Mouse (Mus musculus): ENCODE measurements around the gene Ugt1a8.
"Not testable (repeated sequence)": the region's sequence is repeated elsewhere in the genome, so short reads cannot be mapped to it uniquely, and the experiment has no call there.

Gene Ugt1a8

DNA sequence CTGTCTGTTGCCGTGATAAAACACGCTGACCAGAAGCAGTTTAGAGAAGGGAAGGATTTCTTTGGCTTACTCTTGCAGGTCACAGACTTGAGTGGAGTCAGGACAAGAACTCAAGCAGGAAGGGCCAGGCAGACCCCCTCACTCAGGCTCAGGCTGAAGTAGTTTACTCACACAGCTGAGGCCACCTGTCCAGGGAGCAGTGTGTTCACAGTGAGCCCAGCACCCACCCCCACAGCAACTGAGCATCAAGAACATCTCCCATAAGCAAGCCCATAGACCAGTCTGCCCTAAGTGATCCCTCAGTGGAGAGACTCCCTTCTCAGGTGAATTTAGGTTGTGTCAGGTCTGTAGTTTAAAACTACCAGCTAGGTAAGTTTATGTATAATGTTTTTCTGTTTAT lies 22.0 kb downstream of the Ugt1a8 start:
- not testable (repeated sequence) for DNase-seq

DNA sequence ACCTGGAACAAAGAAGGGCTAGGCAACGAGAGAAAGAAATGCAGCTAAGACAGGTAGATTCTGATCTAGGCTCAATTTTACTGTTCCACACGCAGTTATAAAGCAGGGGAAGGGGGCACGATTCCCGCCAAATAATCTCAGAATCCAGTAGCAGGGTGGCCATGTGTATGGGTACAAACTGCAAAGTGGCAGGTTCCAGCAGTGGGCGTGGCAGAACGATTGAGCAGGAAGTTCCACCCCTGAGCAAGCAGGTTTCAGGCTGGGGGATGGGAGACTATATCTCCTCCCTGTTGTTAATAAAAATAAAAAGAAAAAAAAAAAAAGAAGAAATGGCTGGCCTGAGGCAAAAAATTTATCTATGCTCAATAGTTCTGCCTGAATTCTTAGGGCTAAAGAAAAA lies 25.2 kb downstream of the Ugt1a8 start:
- not testable (repeated sequence) for DNase-seq

DNA sequence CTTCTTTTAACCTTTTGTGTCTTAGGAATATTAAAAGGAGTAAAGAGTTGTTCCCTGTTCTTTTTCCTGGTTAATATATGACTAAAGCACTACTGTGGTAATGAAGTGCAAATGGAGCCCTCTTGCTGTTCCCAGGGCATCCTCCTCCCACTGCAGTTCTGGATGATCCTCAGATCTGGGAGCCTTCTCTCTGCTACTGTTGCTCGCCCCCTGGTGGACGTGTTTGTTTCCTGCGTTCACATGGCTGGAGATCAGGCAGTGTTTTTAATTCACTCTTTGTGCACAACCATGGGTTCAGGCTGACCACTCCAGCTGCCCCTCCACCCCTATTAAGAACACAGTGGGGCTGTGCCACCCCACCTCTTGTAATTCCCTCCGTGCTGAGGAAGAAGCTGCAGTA lies 32.9 kb downstream of the Ugt1a8 start:
- not testable (repeated sequence) for DNase-seq

DNA sequence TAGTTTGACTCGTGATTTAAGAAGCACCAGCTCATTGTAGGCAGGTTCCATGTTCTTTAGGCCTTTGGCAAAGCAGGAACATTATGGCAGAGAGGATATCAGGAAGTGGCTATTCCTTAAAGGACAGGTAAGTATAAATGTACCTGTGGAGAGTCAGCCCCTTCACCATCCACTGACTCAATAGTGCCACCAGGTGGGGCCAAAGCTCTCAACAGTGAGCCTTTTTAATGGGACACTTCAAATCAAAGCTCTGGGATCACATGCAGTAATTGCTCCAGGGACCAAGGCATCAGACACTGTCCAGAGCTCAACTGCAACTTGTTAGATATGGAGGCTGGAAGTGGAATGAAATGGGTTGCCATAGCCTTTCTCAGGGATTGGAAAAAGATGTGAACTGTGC lies 33.9 kb downstream of the Ugt1a8 start:
- not testable (repeated sequence) for DNase-seq

DNA sequence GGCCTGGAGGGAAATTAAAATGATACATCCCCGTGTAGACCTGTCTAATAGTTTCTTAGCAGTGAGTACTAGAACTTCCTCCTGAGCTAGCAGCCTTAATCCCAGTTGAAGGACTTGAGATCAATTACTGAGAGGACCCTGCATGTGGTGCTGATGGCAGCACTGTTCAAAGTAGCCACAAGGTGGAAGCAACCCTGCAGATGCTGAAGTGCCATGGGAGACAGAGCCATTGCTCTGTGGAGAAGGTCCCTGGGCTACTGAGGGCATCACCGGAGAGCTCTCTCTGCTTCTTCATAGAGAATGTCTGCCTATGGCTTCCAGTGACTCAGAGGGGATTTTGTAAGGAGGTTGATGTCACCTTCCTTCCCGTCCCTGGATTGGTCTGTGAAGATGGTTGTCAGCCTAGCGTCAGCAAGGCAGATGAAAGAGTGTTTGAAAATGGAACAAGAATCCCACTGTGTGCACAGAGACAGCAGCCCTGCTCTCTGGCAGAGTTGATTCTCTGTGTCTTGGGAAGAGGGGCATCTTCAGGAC lies 38.3 kb downstream of the Ugt1a8 start:
- not testable (repeated sequence) for DNase-seq

DNA sequence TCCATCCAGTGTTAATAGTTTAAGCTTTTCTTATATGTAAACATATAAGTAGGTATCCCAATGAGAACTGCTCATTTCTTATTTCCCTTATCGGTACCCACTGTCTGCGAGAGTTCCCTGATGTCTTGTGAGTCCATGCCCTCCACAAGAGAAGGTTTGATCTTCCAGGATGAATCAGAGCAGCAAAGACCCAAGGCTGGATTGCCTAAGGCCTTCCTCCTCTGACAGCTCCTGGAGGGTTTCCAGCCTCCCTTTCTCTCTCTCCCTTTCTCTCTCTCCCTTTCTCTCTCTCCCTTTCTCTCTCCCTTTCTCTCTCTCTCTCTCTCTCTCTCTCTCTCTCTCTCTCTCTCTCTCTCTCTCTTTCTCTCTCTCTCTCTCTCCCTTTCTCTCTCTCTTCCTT lies 41.5 kb downstream of the Ugt1a8 start:
- DNase-seq = not testable (repeated sequence)

DNA sequence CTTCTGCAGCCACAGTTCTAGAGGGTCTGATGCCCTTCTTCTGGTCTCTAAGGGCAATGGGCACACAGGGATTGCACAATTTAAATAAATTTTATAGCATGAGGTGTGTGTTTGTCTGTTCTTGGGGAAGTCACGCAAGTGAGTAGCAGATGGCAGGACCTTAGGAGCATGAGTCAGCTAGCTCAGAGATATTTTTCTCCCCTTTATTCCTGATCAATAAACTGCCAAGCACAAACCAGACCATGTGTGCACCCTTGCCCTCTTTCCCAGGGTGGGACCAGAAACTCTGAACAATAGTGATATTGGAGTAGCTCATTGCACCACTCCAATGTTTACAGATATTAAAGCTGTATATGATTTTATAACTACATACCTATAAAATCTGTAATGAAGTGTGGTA lies 42.6 kb downstream of the Ugt1a8 start:
- not testable (repeated sequence) for DNase-seq

DNA sequence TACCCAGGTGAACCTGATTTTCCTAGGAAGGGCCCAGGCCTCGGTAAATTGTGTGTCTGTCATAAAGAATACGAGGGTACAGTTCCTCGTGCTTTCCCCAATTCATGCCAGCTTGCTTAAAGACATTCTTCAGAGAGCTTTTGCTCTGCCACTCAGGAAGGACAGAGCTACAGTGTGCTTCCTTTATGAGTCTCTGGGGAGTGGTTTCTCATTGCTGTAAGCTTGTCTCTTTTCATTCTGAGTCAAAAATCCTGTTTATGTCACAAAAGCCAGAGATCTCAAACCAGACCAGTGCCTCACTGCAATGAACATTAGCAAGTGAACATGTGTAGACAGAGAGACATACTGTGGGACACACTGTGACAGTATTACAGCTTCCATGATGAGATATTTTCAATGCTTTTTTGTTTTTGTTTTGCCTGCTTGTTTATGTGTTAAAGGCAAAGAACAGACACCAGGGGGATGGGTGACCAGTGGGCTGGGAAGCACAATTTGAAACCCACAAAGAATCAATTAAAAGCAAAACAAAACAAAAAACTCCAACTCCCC lies 46.4 kb downstream of the Ugt1a8 start:
- DNase-seq = no peak

DNA sequence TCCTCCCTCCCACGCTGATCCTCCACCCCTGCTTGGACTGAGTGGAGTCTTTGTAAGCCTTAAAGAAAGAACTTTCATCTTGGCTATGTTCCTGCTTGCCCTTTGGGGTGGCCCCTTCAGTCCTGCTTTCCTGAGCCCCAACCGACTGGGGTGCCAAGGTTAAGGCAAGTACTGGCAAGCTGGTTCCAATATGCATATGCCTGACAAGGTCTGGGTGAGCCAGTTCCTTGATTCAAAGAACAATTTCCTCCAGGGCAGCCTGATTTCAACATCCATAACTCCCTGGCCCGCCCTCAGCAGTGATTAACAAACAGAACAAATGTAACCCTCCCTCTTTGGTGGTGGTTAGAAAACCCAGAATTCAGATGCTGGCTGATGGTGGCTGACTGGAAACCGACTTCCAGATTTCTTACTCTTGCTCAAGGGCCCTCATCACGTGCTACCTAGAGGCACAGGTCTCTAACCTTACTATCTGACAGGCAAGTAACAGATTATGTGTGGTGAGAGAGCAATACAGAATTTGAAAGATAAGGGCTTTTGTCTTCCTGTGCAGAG lies 46.9 kb downstream of the Ugt1a8 start, which contains the start of gene Ugt1a6a:
Gene Ugt1a6a, plus strand, starts transcription at position 353 of the 555 bp plus-strand sequence.
- DNase-seq = not testable (repeated sequence)

DNA sequence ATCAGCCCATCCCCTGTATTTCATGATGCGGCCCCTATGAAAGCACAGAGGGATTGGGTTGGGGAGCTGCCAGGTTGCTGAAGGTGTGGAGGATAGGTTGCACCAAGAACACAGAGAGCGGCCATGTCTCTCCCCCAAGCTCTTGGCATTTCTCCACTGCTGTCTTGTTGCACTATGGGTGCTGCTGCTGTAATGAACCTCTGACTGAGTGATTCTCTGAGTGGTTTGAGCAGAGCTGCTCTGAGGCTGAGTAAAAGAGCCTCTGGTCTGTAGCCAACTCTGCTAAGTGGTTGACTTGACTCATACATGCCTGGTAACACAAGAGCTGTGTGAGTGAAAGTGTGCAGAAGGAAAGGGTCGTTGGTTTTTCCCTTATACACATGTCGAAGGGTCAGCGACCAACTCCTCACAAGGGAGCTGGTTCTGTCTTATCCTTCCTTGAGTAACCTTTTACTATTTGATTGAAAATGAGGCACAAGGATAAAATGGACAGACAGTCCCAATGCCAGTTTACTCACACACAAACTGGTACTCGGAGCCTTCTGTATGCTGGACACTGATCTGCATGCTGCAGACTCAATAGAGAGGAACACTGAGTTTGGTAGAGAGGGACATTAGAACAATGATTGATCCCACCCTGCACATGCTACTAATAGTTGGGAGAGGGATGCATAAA lies 47.8 kb downstream of the Ugt1a8 start:
- DNase-seq = not testable (repeated sequence)

DNA sequence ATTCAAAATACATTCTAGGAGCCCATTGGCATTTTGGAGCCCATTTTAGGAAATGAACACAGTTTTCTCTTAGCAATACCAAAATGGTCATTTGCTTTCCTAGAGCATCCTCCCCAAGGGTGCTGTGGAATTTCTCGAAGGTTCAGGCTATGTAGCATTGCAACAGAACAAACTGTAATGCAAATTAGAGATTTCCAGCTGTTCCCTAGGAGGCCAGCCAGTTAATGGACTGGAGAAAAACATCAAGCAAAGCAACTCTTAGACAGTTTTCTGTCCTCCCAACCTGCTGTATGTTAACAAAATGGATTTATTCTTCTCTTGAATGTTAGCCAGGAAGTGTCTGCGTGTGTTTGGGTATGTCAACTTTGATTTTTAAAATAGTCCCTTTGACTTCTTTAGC lies 49.0 kb downstream of the Ugt1a8 start:
- DNase-seq = no peak

DNA sequence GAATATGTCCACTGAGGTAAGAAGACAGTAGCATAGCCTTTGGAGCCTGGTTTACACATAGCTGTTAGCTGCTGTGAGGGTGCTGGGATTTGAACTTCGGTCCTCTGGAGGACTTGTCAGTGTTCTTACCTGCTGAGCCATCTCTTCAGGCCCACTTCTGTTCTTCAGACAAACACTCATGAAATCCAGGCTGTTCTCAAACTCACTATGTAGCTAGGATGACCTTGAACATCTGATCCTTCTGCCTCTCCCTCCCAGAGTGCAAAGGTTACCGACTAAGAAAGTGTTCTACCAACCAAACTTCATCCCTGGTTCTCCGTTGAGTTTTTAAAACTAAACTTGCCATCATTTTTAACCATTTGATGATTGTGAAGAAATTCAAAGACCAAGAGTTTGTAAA lies 49.7 kb downstream of the Ugt1a8 start:
- no peak for DNase-seq

DNA sequence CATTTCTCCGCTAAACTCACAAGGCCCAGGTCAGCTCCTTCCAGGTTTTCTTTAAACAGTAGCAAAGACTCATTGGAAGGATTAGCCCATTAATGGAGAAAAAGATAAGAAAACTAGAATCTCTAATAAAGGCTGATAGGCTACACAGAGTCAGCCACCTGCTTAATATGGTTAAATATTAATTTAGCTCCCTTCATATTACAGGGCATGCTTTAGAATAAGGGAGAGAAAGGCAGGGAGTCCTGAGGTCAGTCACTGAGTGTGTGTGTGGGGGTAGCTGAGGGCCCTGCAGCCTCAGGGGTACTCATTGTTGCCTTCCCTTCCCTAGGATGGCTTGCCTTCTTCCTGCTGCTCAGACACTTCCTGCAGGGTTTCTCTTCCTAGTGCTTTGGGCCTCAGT lies 50.5 kb downstream of the Ugt1a8 start:
- DNase-seq = no peak

DNA sequence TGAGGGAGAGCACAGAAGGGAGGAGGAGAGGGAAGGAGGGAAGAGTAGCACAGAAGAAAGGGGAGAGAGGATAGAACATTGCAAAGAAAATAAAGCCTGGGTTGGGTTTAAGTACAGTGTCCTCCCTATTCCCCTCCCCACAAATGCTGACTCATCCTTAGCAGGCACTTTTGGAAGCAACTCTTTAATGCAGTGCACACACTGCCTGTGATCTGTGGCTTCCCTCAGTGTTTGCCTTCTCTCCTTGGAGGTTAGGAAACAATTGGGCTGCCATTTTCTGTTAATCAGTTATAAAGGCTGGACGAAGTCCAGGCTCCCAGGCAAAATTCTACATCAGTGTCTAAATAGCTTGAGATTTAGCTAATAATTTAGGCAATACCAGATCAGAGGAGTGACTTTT lies 52.9 kb downstream of the Ugt1a8 start:
- not testable (repeated sequence) for DNase-seq

DNA sequence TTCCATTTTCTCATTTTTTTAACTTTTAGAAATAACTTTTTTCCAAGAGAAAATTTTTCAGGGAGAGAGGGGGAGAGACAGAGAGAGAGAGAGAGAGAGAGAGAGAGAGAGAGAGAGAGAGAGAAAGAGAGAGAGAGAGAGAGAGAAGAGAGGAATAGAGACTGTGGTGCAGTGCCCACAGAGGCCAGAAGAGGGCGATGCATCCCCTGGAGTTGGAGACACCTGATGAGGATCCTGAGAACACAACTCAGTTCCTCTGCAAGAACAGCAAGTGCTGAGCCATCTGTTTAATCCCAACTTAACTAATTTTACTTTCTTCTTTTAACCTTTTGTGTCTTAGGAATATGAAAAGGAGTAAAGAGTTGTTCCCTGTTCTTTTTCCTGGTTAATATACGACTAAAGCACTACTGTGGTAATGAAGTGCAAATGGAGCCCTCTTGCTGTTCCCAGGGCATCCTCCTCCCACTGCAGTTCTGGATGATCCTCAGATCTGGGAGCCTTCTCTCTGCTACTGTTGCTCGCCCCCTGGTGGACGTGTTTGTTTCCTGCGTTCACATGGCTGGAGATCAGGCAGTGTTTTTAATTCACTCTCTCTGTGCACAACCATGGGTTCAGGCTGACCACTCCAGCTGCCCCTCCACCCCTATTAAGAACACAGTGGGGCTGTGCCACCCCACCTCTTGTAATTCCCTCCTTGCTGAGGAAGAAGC lies 56.5 kb downstream of the Ugt1a8 start:
- DNase-seq = peak; percentile 20

DNA sequence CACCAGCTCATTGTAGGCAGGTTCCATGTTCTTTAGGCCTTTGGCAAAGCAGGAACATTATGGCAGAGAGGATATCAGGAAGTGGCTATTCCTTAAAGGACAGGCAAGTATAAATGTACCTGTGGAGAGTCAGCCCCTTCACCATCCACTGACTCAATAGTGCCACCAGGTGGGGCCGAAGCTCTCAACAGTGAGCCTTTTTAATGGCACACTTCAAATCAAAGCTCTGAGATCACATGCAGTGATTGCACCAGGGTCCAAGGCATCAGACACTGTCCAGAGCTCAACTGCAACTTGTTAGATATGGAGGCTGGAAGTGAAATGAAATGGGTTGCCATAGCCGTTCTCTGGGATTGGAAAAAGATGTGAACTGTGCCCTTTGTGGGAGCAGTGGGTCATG lies 57.7 kb downstream of the Ugt1a8 start:
- DNase-seq = not testable (repeated sequence)

DNA sequence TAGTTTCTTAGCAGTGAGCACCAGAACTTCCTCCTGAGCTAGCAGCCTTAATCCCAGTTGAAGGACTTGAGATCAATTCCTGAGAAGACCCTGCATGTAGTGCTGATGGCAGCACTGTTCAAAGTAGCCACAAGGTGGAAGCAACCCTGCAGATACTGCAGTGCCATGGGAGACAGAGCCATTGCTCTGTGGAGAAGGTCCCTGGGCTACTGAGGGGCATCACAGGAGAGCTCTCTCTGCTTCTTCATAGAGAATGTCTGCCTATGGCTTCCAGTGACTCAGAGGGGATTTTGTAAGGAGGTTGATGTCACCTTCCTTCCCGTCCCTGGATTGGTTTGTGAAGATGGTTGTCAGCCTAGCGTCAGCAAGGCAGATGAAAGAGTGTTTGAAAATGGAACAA lies 62.5 kb downstream of the Ugt1a8 start:
- DNase-seq = not testable (repeated sequence)

DNA sequence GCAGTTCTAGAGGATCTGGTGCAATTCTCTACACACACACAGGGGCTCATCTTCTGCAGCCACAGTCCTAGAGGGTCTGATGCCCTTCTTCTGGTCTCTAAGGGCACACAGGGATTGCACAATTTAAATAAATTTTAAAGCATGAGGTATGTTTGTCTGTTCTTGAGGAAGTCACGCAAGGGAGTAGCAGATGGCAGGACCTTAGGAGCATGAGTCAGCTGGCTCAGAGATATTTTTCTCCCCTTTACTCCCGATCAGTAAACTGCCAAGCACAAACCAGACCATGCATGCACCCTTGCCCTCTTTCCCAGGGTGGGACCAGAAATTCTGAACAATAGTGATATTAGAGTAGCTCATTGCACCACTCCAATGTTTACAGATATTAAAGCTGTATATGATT lies 70.8 kb downstream of the Ugt1a8 start:
- DNase-seq = peak; percentile 11

DNA sequence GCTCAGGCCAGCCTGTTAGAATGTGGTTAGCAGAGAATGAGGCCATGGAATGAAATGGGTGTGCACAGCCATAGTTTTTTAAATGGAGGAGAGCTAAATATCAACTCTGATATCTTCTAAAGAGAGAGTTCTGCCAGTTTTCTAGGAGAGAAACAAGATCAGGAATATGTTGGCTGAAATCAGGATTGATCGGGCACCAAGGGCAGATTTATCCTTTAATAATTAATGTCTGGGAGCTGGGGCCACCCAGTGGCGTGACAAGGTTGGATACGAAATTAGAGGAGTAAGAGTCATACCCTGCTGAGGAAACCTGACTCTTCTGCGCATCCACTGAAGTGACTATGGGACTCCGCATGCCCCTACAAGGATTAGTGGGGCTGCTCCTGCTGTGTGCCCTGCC lies 78.1 kb downstream of the Ugt1a8 start, which contains the start of gene Ugt1a5:
Gene Ugt1a5, plus strand, starts transcription at position 302 of the 400 bp plus-strand sequence.
- no peak for DNase-seq

DNA sequence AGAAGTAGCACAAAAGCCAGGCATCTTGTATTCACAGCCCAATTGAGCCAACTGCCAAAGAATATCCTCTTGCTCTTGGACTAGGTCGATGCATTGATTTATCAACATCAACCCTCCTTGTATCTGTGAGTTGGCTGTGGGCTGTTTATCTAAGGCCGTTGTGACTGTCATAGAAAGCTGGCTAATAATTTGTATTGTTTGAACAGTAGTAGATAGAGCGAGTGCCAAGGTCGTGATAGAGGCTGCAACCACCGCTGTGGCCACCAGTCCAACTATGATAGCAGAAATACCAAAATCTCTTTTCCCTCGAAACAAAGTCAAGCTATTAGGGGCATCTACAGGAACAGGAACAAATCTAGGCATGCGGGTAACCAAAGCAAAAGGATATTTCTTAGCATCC lies 84.6 kb downstream of the Ugt1a8 start:
- not testable (repeated sequence) for DNase-seq

DNA sequence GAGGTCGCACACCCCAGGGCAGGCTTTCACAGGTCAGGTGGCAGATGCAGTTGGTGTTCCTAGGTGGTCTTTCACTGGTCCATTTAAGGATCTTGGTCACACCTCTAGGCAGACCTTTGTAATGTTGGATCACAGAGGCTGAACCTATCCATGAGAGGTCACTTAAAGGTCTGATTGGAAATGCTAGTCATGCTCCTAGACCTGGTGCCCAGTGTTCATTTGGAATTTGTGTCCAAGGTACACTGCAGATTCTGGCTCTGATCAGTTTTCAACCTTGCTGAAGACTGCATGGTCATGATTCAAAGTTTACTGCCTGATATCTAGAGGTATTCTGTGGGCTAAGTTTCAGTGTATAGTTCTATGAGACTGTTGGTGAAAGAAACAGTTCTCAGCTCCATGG lies 92.0 kb downstream of the Ugt1a8 start:
- DNase-seq = no peak

DNA sequence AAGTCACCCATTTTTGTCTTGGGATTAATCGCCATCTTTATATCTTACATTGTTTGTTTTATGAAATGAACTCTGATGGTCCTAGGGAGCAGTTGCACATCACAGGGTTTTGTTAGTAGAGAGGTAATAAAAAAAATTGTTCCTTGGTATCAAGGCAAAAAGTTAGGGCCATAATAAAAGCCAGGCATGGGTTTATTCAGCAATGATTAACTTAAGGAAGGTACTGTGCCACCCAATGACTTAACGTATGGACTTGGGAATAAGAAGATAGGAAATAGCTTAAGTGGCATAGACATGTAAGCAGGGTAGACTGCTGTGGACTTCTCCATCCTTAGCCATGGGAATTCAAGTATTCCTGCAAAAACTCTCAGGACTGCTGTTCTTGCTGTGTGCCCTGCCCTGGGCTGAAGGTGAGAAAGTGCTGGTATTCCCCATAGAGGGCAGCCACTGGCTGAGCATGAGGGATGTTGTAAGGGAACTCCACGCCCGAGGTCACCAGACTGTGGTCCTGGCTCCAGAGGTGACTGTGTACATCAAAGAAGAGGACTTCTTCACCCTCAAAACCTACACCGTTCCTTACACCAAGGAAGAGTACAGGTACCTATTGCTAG lies 98.8 kb downstream of the Ugt1a8 start:
- no peak for DNase-seq

DNA sequence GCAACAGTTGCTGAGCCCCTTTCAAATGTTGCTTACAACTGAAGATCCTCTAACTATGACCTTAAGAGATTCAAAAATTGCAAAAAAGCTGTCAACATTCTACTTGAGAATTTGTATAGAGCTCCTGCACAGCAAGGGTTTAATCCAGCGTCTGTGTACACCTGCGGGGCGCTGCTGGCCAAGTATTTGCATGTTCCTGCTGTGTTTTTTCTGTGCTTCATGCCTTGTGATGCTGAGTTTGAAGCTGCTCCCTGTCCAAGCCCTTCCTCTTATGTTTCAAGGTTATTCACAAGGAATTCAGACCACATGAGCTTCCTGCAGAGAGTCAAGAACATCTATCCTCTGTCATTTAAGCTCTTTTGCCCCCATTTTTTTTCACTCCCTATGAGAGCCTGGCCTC lies 104.5 kb downstream of the Ugt1a8 start:
- DNase-seq = no peak

All from cerebellum, adult 9-11 months (tissue).